Comparison of ENCODE assay signal across 8 mouse cellular contexts in genomic region chr5:114979250-114980121, GRCm38 (mm10). TPM values are rescaled to one million over a fixed set of nuclear protein-coding genes. Genes with fewer than 3 reads are reported as not detected.
DNase-seq lines count a peak whose midpoint lies in the region; ATAC-seq lines count a peak whose summit lies in the region.

No protein-coding gene starts in this region.

- intact Hi-C loops in gastrocnemius, postnatal 14 days (cut with DNase I; ENCODE audit: low total_unique reads) = loop anchor here (5.0 to 10.0 kb wide), 2 partner anchors 98 to 245 kb away; no protein-coding TSS in a partner anchor
- intact Hi-C loops in left cerebral cortex, postnatal 10 days (cut with DNase I) = loop anchor here (1.0 to 5.0 kb wide), 2 partner anchors 97 to 258 kb away; partner anchors contain the start of gene Pop5

- peak; percentile 82 for DNase-seq in adrenal gland, adult 2 months
- peak; percentile 85 for DNase-seq in embryo, embryonic 10.5 days (ENCODE audit: low spot score)
- DNase-seq in gastrocnemius, postnatal 14 days = peak; percentile 58
- DNase-seq in left cerebral cortex, postnatal 10 days (ENCODE audit: extremely low spot score in 1 of 2, low spot score in 2 of 2) = peak; percentile 65 to 73
- peak; percentile 85 to 86 for DNase-seq in right cerebral cortex, postnatal 10 days (ENCODE audit: low spot score in 2 of 2)
- peak; percentile 75 to 81 for DNase-seq in urinary bladder, postnatal 36 days (ENCODE audit: low spot score in 2 of 2)

- ATAC-seq in inflammation-experienced regulatory T-cells, adult 6 months = peak; percentile 73
- ATAC-seq in megakaryocyte progenitor cell, adult 5-6 weeks (replicated peaks; ENCODE audit: poor library complexity) = peak; percentile 80

RNA-seq across cellular contexts. Expression of gene Hnf1a, which starts 8.6 kb away (rescaled TPM):
- total RNA-seq in adrenal gland, adult 2 months (2021) = under 1 TPM in 1 of 2 experiments, not detected in 1; 0.09 TPM
- polyA plus RNA-seq in adrenal gland, adult 2 months (2012; rRNA removed) = 0.03 TPM in 1 of 2 replicates, not detected in the other
- total RNA-seq in gastrocnemius, postnatal 14 days (2021) = not detected
- polyA plus RNA-seq in inflammation-experienced regulatory T-cells, adult 6 months (2017; shearing (Covaris generic)) = under 1 TPM in 1 of 3 experiments, not detected in 2; 0.17 TPM
- not detected for total RNA-seq in left cerebral cortex, postnatal 10 days (2021)
- total RNA-seq in megakaryocyte progenitor cell, adult 5-6 weeks (2015) = not detected in 2 replicates
- not detected in 2 replicates for total RNA-seq in megakaryocyte progenitor cell, adult 5-6 weeks (2017)

RNA-seq across cellular contexts. Expression of gene Sppl3, which starts 31.5 kb away (rescaled TPM):
- total RNA-seq in adrenal gland, adult 2 months (2021) = 10 to 100 TPM; 42.3 to 49.4 TPM
- 66.2 and 68.2 TPM in 2 replicates for polyA plus RNA-seq in adrenal gland, adult 2 months (2012; rRNA removed)
- 10 to 100 TPM; 24.5 to 28.6 TPM for total RNA-seq in gastrocnemius, postnatal 14 days (2021)
- polyA plus RNA-seq in inflammation-experienced regulatory T-cells, adult 6 months (2017; shearing (Covaris generic)) = 10 to 100 TPM; 13.6 to 17.2 (median 15.0) TPM
- 100 to 1,000 TPM; 112 to 115 TPM for total RNA-seq in left cerebral cortex, postnatal 10 days (2021)
- 32.0 and 40.2 TPM in 2 replicates for total RNA-seq in megakaryocyte progenitor cell, adult 5-6 weeks (2015)
- 23.4 and 28.6 TPM in 2 replicates for total RNA-seq in megakaryocyte progenitor cell, adult 5-6 weeks (2017)

RNA-seq across cellular contexts. Expression of gene 2210016L21Rik, which starts 37.5 kb away (rescaled TPM):
- 10 to 100 TPM; 36.2 to 55.3 TPM for total RNA-seq in adrenal gland, adult 2 months (2021)
- 24.5 and 28.1 TPM in 2 replicates for polyA plus RNA-seq in adrenal gland, adult 2 months (2012; rRNA removed)
- total RNA-seq in gastrocnemius, postnatal 14 days (2021) = 10 to 100 TPM; 26.3 to 30.7 TPM
- 10 to 100 TPM; 33.3 to 49.6 (median 36.0) TPM for polyA plus RNA-seq in inflammation-experienced regulatory T-cells, adult 6 months (2017; shearing (Covaris generic))
- total RNA-seq in left cerebral cortex, postnatal 10 days (2021) = 100 to 1,000 TPM; 203 to 206 TPM
- total RNA-seq in megakaryocyte progenitor cell, adult 5-6 weeks (2015) = 7.0 and 13.3 TPM in 2 replicates
- 12.7 and 13.6 TPM in 2 replicates for total RNA-seq in megakaryocyte progenitor cell, adult 5-6 weeks (2017)

RNA-seq across cellular contexts. Expression of gene Oasl1, which starts 56.4 kb away (rescaled TPM):
- 1 to 10 TPM in 1 of 2 experiments, under 1 TPM in 1; 0.98 to 1.3 TPM for total RNA-seq in adrenal gland, adult 2 months (2021)
- polyA plus RNA-seq in adrenal gland, adult 2 months (2012; rRNA removed) = 5.0 and 7.4 TPM in 2 replicates
- total RNA-seq in gastrocnemius, postnatal 14 days (2021) = not detected
- polyA plus RNA-seq in inflammation-experienced regulatory T-cells, adult 6 months (2017; shearing (Covaris generic)) = 1 to 10 TPM; 1.9 to 3.9 (median 2.6) TPM
- total RNA-seq in left cerebral cortex, postnatal 10 days (2021) = not detected
- total RNA-seq in megakaryocyte progenitor cell, adult 5-6 weeks (2015) = 0.68 and 4.9 TPM in 2 replicates
- total RNA-seq in megakaryocyte progenitor cell, adult 5-6 weeks (2017) = 1.1 and 1.4 TPM in 2 replicates

Comparison
In these comparisons a context has a peak if more than half of its experiments do, and no peak if none do; other contexts are left out.
1. Peak in every context shown above with its lines: DNase-seq and ATAC-seq.